Mouse (Mus musculus): ENCODE measurements at regions not wholly inside any gene's neighbourhood (a gene's known extent, or its start where the extent isn't known, plus 50 kb on each side); places are given as distances from the start of the nearest gene placed in this dataset.

DNA sequence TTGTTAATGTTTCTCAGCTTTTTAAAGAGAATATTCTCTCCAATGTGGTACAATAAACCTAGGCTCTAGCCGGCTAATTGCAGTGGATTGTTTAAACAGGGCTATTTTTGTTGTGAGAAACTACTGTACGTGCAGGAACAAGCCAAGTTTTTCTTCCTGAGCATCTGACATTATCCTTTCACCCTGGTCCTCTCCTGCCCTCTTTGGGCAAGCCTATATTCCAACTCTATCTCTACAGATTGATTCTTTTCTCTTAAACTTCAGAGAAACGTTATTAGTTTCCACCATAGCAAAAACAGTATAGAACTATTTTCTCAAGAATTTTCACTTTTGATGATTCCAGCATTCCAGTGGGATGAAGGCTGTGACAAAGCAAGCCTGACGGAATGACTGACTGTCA is 535.2 kb downstream of the Fgf9 start:
- no peak for DNase-seq (ENCODE audit: low spot score in 2 of 2)

DNA sequence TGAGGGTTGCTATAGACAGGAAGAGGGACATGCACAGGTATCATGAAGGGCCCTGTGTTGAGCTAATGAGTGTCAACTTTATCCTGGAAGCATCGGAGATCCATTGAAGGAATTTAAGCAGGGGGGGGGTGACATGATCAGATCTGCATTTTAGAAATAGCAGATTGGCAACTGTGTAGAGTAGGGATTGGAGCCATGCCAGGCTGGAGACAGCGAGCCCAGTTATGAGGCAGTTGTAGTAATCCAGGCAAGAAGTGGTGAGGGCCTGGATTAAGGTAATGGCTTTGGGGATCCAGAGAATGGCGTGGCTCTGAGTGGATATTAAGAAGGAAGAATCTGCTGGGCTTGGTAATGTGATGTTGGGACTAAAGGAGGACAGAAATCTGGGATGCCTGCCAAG is 528.5 kb downstream of the Fgf9 start:
- no peak for DNase-seq (ENCODE audit: low spot score in 2 of 2)

DNA sequence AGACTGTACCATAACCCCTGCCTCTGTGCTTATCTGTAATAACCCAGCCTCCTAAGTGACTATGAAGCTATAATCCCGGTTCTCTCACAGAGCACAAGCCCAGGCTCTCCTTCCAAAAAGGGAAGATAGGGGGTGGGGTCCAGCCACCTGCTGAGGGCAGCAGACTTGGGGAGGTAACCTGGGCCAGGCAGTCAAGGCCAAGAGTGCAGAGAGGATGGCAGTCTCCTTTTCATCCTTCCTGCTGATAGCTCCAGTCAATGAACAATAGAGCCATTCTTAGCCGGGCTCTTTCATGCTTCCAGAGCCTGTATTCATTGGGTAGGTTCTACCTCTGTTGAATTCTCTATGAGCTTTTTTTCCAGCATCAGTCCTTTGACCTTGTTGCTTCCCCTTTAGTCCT is 527.5 kb downstream of the Fgf9 start:
- no peak for DNase-seq (ENCODE audit: low spot score in 2 of 2)

DNA sequence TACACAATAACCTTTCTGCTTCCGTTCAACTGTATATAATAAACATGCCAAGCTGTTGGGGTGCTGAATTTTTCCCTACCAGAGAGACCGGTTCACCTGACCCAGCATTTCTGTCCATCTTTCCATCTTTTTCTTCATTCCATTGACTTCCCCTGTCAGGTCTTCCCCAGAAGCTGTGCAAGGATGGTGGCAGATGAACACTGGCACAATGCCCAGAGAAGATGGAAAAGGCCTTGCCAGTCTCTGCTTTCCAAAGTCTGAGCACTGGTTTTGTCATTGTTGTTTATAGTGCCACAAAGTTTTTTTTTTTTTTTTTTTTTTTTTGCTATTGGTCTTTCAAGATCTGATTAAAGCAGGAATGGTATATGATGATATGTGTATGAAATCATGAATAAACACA is 526.6 kb downstream of the Fgf9 start:
- no peak for DNase-seq (ENCODE audit: low spot score in 2 of 2)

DNA sequence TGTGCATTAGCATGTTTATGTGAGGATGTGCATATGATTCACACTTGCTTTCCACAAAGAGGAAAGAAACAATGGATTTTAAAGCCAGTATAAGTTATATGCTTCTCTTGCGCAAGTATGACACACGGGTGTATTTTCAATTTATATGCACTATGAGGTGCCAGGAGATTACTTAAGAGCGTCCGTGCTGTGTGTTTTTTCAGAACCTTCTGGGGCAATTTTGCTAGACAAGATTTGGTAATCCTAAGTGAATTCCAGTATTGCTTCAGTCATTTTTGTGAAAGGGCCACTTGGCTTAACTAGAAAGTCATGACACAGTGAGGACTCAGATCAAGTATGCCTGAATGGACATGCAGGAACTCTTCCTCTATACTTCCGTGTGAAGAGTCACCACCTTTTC is 511.5 kb downstream of the Fgf9 start:
- no peak for DNase-seq (ENCODE audit: low spot score in 2 of 2)

DNA sequence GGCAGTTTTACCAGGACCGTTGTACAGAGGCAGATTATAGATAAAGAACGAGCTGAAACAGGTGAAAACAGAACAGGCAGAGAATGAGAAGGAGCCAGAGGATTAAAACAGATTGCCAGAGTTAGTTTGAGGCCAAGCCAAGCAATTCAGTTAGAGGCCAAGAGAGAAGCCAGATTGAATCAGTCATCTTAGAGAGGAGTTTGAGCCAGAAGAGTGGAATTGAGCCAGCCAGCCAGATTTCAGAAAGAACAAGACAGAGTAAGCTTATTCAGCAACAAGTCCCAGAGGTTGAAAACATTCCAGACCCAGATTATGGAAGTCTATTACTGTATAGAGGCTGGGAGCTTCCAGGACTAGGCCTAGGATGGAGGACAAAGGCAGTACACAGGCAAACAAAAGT is 499.7 kb downstream of the Fgf9 start:
- DNase-seq (ENCODE audit: low spot score in 2 of 2), result no peak

DNA sequence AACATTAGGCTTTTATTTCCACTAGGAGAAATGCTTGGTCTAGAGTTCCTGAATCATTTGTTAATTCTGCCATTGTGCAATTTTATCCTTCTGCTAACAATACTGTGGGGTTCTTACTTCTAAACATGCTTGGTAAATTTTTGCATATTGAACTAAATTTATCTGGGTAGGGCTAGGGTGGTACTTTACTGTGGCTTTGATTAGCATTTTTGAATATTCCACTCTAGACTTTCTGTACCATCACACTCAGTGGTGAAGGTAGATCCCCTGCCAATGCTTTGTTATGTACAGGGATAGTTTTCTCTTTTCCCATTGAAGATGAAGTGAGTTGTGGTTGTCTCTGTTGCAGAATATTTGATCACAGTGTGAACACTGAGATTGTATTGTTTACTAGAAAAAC is 497.1 kb downstream of the Fgf9 start:
- DNase-seq (ENCODE audit: low spot score in 2 of 2), result no peak

DNA sequence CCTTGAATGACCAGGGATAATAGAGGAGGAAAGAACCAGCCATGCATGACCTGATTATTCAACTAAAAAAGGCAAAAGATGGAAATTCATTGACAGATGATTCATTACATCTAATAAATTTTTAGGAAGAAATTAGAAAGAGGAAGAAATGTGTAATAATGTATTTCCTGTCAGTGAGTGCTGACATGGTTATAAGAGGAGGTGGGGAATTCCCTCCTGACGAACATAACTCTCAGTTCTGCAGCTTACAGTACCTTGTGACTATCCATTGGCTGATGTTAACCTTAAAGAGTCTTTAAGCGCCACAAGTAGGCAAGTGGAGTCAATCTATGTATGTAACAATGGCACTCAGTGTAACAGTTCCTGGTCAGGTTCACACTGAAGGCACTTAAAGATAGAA is 492.7 kb downstream of the Fgf9 start:
- no peak for DNase-seq (ENCODE audit: low spot score in 2 of 2)

DNA sequence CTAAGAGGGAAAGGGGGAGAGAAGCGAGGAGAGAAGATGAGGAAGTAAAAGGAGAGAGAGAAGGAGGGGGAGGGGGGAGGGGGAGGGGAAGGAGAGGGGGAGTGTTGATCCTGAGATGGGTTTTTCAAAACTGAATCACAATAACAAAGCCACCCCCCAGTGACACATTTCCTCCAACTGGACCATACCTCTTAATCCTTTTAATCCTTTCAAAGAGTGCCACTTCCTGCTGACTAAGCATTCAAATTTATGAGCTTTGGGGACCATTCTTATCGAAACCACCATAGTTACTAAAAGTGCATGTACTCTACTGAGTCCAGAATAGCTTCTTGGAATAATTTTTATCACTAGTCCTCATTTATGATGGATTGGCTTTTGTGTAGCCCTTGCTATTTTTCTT is 480.4 kb downstream of the Fgf9 start:
- DNase-seq (ENCODE audit: low spot score in 2 of 2), result no peak

DNA sequence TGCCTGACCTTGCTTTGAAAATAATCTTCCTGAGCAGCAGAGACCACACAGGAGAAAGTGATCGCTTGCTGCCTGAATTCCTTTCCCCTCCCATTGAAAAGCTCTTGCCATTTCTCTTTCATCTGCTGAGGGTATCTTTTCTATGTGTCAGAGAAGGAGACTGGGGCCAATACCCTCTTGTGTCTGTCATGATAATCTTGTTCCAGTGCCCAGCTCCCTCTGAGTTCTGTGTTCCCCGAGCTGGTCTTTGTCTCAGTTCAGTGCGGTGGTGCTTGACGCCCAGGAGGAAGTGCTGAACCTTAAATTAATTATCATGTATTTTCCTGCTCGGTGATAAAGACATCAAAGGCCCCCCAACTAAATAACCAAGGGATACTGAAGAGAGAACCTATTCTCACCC is 475.4 kb downstream of the Fgf9 start:
- DNase-seq (ENCODE audit: low spot score in 2 of 2), result no peak

DNA sequence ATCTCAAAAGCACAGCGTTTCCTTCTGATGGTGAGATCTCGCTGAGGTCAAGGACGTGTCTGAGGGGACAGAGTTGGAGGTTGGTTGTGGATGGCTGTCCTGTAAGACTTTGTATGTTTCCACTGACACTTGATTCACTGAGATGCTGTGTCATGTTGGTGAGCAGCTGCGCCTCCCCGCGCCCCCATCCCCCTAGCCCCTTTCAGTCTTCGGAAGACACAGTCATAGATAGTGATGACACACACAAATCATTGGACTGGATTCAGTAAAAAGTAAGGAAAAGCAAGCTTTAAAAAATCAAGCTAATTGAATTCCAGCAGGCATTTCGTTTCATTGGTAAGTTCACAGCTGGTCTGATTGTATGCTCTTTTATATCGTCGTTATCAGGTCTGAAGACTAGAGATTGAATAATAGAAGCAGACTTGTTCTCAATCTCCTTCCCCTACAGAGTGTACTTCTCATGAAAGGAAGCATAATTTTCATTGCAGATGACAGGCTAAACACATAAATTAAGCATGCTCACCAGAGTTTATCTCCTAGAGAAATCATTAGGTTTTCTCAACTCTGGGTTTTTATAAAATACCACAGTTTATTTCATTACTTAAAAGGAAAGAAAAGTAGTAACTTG is 472.9 kb downstream of the Fgf9 start:
- no peak for DNase-seq (ENCODE audit: low spot score in 2 of 2)

DNA sequence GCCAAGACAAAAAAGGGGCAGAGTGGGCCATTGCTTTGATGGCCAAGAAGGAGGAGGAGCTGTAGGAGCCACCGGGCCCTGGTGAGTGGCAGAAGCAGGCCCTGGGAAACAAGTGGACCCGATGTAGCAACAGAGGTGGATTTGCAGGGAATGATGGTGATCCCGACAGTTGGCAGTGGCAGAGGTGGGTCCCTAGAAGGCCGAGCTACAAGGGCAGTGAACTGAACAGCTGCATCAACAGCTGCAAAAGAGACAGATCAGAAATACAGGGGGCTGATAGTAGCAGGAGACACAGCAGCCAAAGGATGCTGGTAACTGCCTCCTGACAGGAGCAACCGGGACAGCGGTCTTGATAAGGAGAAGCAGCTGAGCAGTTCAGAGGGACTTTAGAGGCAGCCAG is 467.8 kb downstream of the Fgf9 start:
- no peak for DNase-seq (ENCODE audit: low spot score in 2 of 2)

DNA sequence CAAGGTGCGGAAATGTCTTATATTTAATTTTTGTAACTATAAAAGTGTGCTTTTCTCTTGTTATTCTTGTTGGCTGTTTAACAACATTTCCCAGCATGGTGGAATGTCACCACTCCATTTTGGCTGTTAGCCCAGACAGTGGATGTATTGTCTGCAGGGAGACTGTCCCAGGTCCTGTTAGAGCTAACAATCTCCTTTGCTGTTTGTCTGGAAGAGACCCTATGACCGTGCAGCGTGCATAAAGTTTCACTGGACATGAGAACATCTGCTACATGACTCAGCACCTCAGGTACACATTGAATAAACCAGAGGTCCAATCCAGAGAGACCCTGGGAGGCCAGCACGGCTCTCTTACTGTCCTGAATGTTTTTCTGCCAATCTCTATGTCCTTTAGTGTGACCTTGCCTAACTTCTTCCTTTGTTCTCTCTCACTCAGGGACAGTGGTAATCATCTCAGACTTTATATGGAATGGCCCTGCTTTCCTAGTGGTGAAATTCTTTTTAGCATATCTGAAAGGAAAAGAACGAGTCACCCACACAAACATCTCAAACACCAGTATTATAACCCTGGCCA is 450.7 kb downstream of the Fgf9 start:
- DNase-seq (ENCODE audit: low spot score in 2 of 2), result no peak

DNA sequence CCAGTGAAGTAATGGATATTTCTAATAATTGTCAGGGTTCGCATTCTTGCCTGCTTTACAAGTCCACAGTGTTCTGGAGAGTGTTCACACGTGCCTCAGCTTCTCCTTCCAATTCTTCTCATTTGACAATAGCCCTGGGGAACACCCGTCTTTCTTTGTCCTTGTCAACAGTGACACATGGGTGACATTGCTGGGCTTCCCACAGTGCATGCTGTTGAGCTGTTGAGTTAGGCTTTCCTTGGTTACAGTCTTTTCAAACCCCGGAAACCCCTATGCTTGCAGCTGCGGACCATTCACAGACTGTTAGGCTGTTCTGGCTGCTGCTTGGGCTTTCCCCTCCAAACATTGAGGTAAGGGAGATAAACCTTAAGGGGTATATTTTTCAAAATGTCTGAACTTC is 450.0 kb downstream of the Fgf9 start:
- no peak for DNase-seq (ENCODE audit: low spot score in 2 of 2)

DNA sequence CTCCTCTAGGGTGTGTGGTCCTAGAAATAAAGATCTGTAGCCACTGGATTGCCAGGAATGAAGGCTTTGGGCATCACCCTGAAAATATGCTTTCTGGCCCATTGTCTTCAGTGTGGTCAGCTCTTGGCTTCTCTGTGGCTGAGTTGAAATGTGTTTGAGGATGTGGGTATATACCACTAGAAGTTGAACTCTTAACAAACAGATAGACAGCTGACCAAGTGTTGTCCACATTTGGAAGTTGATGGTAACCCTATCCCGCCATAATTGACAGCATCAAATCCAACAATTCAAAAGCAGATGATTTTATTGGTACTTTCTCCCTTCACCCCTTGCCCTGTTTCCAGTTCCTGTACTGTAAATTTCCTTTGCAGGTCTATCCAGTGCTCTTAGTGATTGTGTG is 448.7 kb downstream of the Fgf9 start:
- no peak for DNase-seq (ENCODE audit: low spot score in 2 of 2)

DNA sequence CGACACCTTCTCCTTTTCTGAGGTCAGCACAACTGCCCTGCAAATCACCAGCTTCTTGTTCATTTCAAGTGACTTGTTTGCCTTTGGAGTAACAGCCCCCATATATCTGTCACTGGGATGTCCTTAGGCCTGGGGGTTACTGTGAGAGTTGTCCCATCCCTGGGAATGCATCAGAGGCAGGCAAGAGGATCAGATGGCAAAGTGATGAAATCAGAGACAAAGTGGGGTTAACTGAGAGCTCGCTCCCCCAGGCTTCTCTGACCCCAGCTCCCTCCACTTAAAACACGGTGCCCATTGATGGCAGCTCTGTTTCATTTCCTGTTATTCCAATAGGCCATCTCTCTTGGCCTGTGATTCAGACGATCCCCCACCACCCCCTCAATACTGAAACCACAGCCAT is 446.2 kb downstream of the Fgf9 start:
- DNase-seq (ENCODE audit: low spot score in 2 of 2), result no peak

DNA sequence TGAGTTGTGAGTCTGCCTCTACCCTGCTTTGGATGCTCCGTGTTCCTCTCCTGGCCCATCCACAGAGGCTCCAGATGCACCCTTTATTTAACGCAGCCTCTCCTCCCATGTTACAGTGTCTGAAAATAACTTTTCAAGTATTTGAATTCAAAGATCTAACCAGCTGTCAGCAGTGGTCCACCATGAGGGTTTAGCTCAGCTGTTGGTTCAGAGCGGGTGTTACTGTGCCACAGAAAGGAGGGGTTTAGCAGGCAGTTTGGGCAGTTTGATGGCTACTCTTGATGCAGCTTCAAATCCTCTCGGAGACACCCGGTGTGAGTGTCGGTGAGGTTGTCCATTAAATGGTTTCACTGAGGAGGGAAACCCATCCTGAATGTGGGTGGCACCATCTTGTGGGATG is 441.8 kb downstream of the Fgf9 start:
- DNase-seq (ENCODE audit: low spot score in 2 of 2), result no peak

DNA sequence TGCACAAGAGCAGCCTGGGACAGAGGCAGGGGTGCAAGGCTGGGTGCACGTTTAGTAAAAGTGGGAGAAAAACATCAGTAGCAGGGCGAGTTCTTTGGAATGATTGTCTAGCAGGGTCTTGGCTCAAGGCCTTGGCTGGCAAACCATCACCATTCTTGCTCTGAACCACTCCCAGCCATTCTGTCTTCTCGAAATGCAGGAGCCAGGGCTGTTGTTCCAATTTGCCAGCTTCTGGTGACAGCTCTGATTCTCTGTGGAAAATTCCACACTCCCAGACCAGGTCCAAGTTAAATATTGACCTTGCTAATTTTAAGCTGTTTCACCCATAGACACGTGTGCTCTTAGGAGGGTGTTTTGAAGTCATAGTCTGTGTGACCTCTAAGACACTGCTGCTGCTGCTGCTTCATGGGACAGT is 441.2 kb downstream of the Fgf9 start:
- DNase-seq (ENCODE audit: low spot score in 2 of 2), result no peak

DNA sequence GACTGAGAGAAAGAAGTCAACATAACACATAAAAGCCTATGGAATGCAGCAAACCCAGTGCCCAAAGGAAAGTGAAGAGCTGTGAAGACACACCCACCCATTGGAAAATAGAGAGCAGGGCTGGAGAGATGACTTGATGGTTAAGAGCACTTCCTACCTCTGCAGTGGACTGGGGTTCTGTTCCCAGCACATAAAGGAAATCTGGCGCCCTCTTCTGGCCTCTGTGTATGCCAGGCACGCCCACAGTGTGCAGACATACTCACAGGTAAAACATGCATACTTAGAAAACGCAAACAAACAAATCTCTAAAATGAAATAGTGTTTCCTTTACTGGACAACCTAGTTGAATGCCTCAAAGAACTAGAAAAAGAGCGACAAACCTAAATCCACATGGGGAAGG is 440.4 kb downstream of the Fgf9 start:
- no peak for DNase-seq (ENCODE audit: low spot score in 2 of 2)

DNA sequence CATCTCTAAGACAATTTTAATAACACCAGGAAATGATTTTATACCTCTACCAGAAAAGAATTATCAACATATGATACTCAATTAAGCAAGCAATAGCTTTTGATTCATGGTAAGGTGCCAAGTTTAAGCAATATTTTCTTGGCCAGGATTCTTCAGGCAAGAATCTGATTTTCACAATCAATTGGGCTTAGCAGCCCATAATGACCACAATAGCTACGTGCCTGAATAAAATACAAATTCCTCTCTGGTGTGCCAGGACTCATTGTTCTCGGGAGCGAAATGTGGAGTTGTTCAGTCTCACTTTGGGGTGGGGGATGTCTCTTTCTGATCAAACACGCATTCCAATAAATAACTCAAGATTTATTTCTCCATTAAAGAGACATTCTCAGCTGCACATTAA is 438.8 kb downstream of the Fgf9 start:
- no peak for DNase-seq (ENCODE audit: low spot score in 2 of 2)

DNA sequence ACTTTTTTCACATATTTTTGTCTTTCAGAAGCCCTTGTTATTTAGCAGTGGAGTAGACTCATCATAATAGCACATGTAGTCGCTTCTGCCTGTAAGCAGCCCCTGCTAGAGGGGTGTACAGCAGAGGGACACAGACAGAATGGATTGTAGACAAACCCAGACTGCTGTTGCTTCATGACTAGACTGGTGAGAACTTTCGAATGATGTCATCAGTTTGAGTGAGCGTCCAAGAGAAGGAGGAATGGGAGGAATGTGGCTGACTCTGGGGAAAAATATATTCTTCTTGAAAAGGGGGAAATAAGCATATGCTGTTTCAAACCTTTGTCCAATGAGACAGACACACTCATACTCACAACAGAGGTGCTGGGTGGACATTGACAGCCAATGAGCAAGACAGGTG is 436.1 kb downstream of the Fgf9 start:
- no peak for DNase-seq (ENCODE audit: low spot score in 2 of 2)

DNA sequence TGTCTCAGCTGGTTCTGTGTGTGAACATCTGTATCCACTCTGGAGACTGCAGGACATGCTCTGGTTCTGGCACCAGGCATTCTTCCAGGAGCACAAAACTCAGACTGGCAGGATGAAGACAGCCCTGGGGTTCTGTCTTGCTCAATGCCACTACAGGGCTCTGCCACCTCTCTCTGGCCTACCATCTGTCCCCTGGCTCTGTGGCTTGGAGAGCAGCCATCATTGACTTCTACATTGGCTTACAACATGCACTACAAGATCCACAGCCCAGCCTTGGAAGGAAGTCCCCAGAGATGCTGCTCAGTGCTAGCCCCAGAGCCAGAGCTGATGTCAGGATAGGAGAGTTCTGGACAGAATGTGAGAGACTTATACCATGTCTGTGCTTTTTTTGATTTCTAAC is 435.5 kb downstream of the Fgf9 start:
- DNase-seq (ENCODE audit: low spot score in 2 of 2), result no peak

DNA sequence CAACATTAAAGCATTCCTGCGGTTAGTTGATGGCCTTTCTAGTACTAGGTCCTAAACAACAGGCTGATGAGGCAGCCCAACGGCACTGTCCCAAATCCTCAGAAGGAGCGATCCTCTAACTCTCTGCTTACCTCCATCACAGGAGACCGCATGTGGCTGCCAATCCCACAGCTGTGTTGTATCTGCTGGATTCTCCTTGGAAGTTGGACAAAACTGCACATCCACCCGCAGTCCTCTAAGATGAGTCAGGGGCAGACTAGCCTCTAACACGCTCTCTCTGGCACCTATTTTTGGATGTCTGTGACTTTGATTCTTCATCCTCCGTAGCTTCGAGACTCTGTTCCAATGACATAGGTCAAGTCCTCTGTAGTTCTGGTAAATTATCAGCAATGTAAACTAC is 432.5 kb downstream of the Fgf9 start:
- DNase-seq (ENCODE audit: low spot score in 2 of 2), result peak in 1 of 2 experiments; percentile 22

DNA sequence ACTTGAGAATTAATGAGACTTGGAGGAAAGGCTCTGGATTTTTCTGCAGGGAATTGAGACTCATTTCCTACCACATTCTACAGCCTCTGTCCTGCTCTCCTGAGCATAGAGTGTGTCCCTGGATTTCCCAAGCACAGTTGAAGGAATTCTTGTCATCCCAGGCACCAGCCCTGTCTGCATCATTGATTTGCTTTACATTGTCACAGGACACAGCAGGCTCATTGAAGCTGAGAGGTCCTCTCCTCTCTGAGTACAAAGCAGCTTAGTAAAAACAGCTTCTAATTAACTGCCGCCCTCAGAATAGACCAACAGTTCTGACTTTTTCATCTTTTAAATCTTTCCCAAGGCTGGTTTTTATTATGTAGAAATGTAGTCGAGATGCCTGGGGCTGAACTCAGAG is 429.7 kb downstream of the Fgf9 start:
- DNase-seq (ENCODE audit: low spot score in 2 of 2), result no peak
